Mouse (Mus musculus): ENCODE data around the gene Dock8.

DNA sequence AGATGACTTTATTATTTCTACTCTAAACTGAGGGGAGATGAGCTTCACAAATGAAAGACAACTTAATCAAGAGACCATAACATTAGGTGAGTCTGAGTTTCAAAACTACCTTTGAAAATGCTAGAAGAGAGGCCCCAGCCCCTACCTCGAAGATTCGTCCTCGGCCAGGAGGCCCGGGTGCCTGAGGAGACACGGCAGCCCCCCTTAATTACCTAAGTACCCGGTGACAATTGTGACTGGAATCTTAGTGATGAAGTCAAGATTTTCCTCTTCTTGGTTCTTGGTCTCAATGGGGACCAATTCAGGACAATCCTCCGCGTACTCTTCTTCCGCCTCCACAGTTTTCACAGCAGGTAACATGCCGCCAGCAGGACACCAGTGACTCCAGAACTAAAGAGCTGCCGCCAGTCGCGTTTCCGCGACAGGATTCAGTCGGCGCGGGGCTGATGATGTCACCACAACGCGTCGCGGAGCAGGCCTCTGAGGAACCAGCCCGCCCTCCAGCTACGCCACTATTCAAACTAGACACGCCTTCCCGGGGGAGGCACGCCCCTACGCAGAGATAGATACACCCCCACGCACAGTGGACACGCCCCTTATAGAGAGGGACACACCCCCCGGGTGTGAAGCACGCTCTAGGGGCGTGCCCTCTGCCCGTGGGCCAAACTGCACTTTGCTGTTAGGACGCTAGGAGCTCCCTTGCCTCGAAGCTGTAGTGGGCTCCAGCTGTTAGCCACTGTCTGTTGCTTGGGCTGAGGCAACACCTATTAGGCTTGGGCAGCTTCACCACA is 38.0 kb upstream of the Dock8 start, which contains the start of gene Cbwd1:
- TF ChIP-seq GATA1 (IDR thresholded peaks at IDR 0.05; ENCODE audit: borderline replicate concordance, low read length): no peak
- TF ChIP-seq FLI1 (IDR thresholded peaks at IDR 0.05; ENCODE audit: low read length): 0 out of 2 replicates have a peak, but pooled peaks have one; percentile 37

Measured in megakaryocyte, embryonic 14.5 days (primary cell).